Mouse (Mus musculus) liver, adult 2 months (tissue): ENCODE data around the gene Zdhhc22. TPM values are rescaled to one million over a fixed set of nuclear protein-coding genes. Genes with fewer than 3 reads are reported as not detected.
A peak's percentile ranks its signal among the peaks of the same experiment; 100 is the strongest.

Experiments used
- DNase-seq: peaks from one replicate; pipeline ENCODE4 v3.0.0-alpha.2; 2011; ENCODE audit warnings: low read depth, low spot score; ENCODE audit errors: extremely low read depth
- H3K27ac ChIP-seq: fragments of 200-500 bp; replicated peaks from 2 replicates; pipeline ENCODE4 v1.5.1; 2012; ENCODE audit warnings: low read depth, mild to moderate bottlenecking, control low read depth, inconsistent platforms, low read length; ENCODE audit not compliant: insufficient read depth
- H3K27me3 ChIP-seq: fragments of 200-500 bp; 2 replicates; pipeline ENCODE4 v1.6.1; 2012; ENCODE audit warnings: mild to moderate bottlenecking, moderate library complexity, low read length, inconsistent platforms; ENCODE audit not compliant: control insufficient read depth, insufficient read depth
- H3K36me3 ChIP-seq: fragments of 200-500 bp; 2 replicates; pipeline ENCODE4 v1.6.1; 2012; ENCODE audit warnings: low read length, inconsistent platforms; ENCODE audit not compliant: control insufficient read depth, insufficient read depth
- H3K4me1 ChIP-seq: fragments of 200-500 bp; 2 replicates; pipeline ENCODE4 v1.6.1; 2011; ENCODE audit warnings: low read length; ENCODE audit not compliant: control insufficient read depth, insufficient read depth
- H3K4me3 ChIP-seq: fragments of 200-500 bp; 2 replicates; pipeline ENCODE4 v1.5.1; 2011; ENCODE audit warnings: low read depth, mild to moderate bottlenecking, control low read depth, low read length, moderate library complexity; ENCODE audit not compliant: insufficient read depth
- H3K79me2 ChIP-seq: fragments of 200-500 bp; 2 replicates; pipeline ENCODE4 v1.6.1; 2012; ENCODE audit warnings: inconsistent platforms, mild to moderate bottlenecking, low read length, moderate library complexity; ENCODE audit not compliant: control insufficient read depth, insufficient read depth
- H3K9ac ChIP-seq: fragments of 200-500 bp; 2 replicates; pipeline ENCODE4 v1.6.1; 2012; ENCODE audit warnings: low read depth, mild to moderate bottlenecking, control low read depth, inconsistent platforms, low read length
- CTCF ChIP-seq: fragments of 200-500 bp; IDR thresholded peaks from 2 replicates; pipeline ENCODE4 v1.5.1; 2011; ENCODE audit warnings: low read depth, low read length, control low read depth
- POLR2A ChIP-seq: fragments of 200-500 bp; IDR thresholded peaks from 2 replicates; pipeline ENCODE4 v1.6.1; 2011; ENCODE audit warnings: low read length, control low read depth; ENCODE audit not compliant: insufficient read depth; ENCODE audit errors: extremely low read depth
- WGBS: fragments of 180-500 bp; shearing (Covaris S2); methylation state at CpG from one replicate; pipeline ENCODE4 v1.1.7; 2018; 5-methylcytosine and 5-hydroxymethylcytosine counted together
- polyA plus RNA-seq: library from polyadenylated mRNA; depleted of rRNA; stranded (reverse); fragments of >200 nt; gene quantifications from 2 replicates; pipeline ENCODE4 v1.2.3, GENCODE M21; 2012
- total RNA-seq: library from RNA; depleted of rRNA; stranded (reverse); fragments of >200 nt; gene quantifications from 2 replicates; pipeline ENCODE4 v1.2.3, GENCODE M21; 2014

Gene Zdhhc22
- total and polyA plus RNA-seq, 2 experiments, result not detected

DNA sequence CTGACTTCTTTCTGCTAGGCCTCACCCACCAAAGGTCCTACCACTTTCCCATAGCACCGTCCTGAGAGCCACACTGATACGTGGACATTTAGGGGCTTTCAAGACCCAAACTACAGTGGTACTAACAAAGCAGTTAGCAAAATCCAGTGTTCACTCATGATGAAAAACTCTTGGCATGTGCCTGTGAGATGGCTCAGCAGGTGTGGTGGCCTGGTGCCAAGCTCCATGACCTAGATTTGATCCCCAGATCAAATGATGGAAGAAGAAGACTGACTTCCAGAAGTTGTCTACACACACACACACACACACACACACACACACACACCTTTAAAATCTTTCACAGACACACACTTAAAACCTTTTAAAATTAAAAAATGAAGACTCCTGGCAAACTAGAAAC is 28.5 kb upstream of the Zdhhc22 start:
- TF ChIP-seq CTCF, result no peak
- TF ChIP-seq POLR2A, result no peak
- no peaks in the 10 kb centered on the region for H3K79me2 ChIP-seq
- no peak overlapping the region for H3K4me3 ChIP-seq
- no peaks in the 10 kb centered on the region for H3K36me3 ChIP-seq
- H3K27ac ChIP-seq, result no peak overlapping the region
- DNase-seq, result no peak
- H3K4me1 ChIP-seq, result no peaks in the 10 kb centered on the region
- WGBS, result 81% methylated on average over 2 of the region's 2 CpGs
- H3K9ac ChIP-seq, result no peak overlapping the region
- H3K27me3 ChIP-seq, result no peaks in the 10 kb centered on the region

DNA sequence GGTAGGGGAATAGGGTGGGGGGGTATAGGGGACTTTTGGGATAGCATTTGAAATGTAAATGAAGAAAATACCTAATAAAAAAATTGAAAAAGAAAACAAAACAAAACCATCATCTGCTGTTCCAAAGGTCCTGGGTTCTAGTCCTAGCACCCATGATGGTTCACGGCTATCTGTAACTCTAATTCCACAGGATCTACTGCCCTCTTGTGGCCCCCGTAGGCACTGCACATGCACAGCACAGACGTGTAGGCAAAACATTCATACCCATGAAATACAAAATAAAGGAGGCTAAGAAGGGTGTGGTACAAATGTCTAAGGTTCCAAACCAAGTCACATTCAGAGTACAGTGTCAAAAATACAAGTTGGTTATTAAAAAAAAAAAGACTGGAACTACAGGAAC is 26.8 kb upstream of the Zdhhc22 start:
- H3K4me1 ChIP-seq, result no peaks in the 10 kb centered on the region
- WGBS, result 36% methylated on average over 3 of the region's 3 CpGs
- no peaks in the 10 kb centered on the region for H3K36me3 ChIP-seq
- TF ChIP-seq POLR2A (no peak), CTCF (peak; percentile 71)
- H3K27ac ChIP-seq, result no peak overlapping the region
- no peak overlapping the region for H3K9ac ChIP-seq
- no peak for DNase-seq
- no peak overlapping the region for H3K4me3 ChIP-seq
- no peaks in the 10 kb centered on the region for H3K27me3 ChIP-seq
- H3K79me2 ChIP-seq, result no peaks in the 10 kb centered on the region

DNA sequence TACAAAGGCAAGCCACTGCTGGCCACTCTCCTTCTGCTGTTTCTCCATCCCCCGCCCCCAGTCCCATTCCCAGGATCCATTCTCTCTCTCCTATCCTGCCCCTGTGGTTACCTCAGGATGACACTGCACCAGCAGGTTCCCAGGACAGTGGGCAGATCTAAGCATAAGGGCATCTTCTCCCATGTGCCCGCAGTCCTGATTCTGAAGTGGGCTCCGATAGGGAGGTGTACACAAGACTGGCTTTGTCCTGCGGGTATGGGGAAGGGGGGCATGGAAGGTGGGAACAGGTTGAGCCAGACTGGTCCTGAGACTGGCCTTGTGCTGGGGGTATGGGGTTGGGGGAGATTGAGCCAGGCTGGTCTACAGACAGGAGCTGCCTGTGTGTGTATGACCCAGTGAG is 14.4 kb upstream of the Zdhhc22 start:
- H3K9ac ChIP-seq, result no peak overlapping the region
- TF ChIP-seq CTCF, result no peak
- no peaks in the 10 kb centered on the region for H3K36me3 ChIP-seq
- WGBS, result 77% methylated on average over 4 of the region's 4 CpGs
- no peaks in the 10 kb centered on the region for H3K4me1 ChIP-seq
- no peaks in the 10 kb centered on the region for H3K79me2 ChIP-seq
- H3K27me3 ChIP-seq, result no peaks in the 10 kb centered on the region; the same call in 1 of the 2 replicates
- H3K4me3 ChIP-seq, result no peak overlapping the region
- no peak overlapping the region for H3K27ac ChIP-seq
- DNase-seq, result no peak

DNA sequence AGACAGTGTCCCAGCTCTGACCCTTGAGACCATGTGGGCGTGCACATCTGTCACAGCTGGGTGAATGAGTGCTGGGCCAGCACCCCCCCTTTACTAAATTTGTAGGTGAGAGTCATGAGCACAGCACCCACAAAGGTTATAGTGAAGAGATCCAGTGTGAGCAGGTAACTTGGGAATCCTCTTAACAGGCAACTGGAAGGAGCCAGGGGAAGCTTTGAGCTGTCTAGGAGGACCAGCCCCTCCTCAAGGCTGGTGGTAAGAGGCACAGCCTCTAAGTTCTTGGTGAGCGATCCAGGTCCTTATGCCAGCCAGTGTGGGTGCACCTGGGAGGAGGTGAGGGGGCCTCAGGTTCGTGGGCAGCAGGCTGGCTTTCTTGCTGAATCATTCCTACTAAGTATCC is 13.4 kb upstream of the Zdhhc22 start:
- no peak overlapping the region for H3K27ac ChIP-seq
- TF ChIP-seq POLR2A (no peak), CTCF (no peak)
- H3K79me2 ChIP-seq, result no peaks in the 10 kb centered on the region
- H3K4me3 ChIP-seq, result no peak overlapping the region
- WGBS, result 41% methylated on average over 3 of the region's 3 CpGs
- no peak for DNase-seq
- H3K36me3 ChIP-seq, result no peaks in the 10 kb centered on the region
- no peaks in the 10 kb centered on the region for H3K4me1 ChIP-seq
- H3K27me3 ChIP-seq, result no peaks in the 10 kb centered on the region
- H3K9ac ChIP-seq, result no peak overlapping the region

DNA sequence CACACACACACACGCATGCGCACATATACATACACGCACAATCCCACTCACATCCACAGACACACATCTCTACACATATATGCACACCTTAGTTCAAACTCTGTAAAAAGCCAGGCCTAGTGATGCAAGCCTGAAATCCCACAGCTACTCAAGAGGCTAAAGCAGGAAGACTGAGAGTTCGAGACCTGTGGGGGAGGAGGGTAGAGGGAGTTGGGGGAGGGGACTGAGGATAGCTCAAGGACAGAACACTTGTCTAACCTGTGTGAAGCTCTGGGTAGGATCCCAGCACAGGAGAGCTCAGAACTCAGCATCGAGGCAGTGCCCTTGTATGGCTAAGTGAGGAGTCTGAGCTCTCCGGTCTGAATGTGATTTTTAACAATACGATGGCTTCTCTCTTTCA is 12.6 kb upstream of the Zdhhc22 start:
- H3K27ac ChIP-seq, result no peak overlapping the region
- no peaks in the 10 kb centered on the region for H3K79me2 ChIP-seq
- TF ChIP-seq POLR2A (no peak), CTCF (no peak)
- H3K4me3 ChIP-seq, result no peak overlapping the region
- no peaks in the 10 kb centered on the region for H3K4me1 ChIP-seq
- no peaks in the 10 kb centered on the region for H3K27me3 ChIP-seq
- H3K9ac ChIP-seq, result no peak overlapping the region
- no peak for DNase-seq
- WGBS, result 79% methylated on average over 7 of the region's 7 CpGs
- no peaks in the 10 kb centered on the region for H3K36me3 ChIP-seq

DNA sequence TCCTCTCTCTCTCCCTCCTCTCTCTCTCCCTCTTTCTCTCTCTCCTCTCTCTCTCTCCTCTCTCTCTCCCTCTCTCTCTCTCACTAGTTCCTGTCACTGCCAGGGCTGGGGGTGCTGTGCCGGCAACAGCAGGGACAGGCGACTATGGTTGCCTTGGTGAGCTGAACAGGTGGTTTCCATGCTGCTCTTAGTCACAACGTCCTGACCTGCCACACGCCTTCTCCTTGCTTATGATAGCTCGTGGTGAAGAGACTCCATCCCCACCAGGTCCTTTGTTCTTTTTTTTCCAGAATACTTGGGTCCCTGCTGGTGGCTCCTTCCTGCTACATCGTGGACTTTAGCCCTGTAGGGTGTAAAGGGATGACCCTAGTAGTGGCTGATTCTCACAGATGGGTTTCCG is 12.0 kb upstream of the Zdhhc22 start:
- TF ChIP-seq CTCF (no peak), POLR2A (no peak)
- DNase-seq, result no peak
- H3K27me3 ChIP-seq, result no peaks in the 10 kb centered on the region
- no peaks in the 10 kb centered on the region for H3K36me3 ChIP-seq
- H3K9ac ChIP-seq, result no peak overlapping the region
- no peaks in the 10 kb centered on the region for H3K79me2 ChIP-seq
- H3K4me1 ChIP-seq, result no peaks in the 10 kb centered on the region
- 61% methylated on average over 7 of the region's 7 CpGs for WGBS
- H3K27ac ChIP-seq, result no peak overlapping the region
- H3K4me3 ChIP-seq, result no peak overlapping the region

DNA sequence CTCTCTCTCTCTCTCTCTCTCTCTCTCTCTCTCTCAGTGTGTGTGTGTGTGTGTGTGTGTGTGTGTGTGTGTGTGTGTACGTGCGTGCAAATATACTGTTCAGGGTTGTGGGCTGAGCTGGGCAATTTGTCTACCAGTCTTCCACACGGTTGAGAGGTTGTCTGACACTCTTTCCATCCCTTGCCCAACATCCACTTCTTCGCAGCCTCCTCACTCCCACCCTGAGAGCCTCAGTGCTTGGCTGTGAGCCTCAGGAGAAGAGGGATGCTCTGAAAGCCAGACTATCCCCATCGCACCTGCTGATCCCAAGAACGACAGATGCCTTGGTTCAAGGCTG is 10.6 kb upstream of the Zdhhc22 start:
- Histone ChIP-seq H3K27ac (no peak overlapping the region), H3K36me3 (no peaks in the 10 kb centered on the region), H3K4me1 (no peaks in the 10 kb centered on the region), H3K27me3 (no peaks in the 10 kb centered on the region), H3K9ac (no peak overlapping the region), H3K79me2 (no peaks in the 10 kb centered on the region), H3K4me3 (no peak overlapping the region)
- TF ChIP-seq POLR2A (no peak), CTCF (0 out of 2 replicates have a peak, but pooled peaks have one; percentile 4)
- WGBS, result 48% methylated on average over 6 of the region's 6 CpGs
- DNase-seq, result no peak
